Mouse (Mus musculus) regulatory T cell (primary cell): Measurements from ENCODE around the gene Cd109.

ENCODE experiments used
- in situ Hi-C: fragments of 300-600 bp; cut with MboI, MseI; formaldehyde crosslinking; loops from one replicate; pipeline ENCODE4 v1.15.1; 2025; ENCODE audit warnings: high pct_unique_total_duplicates

Cd109 gene

GRCm38 (mm10) chr9:78615401-78616021, at the start of gene Cd109:
Cd109 (plus strand) TSS chr9:78615546.
- in situ Hi-C loops = no loop called here

- in situ Hi-C loops = no loop called here
These were observed 45.4 kb upstream of the Cd109 start for GRCm38 (mm10) chr9:78569934-78570333.

- in situ Hi-C loops = no loop called here
These were observed 38.9 kb upstream of the Cd109 start for GRCm38 (mm10) chr9:78576466-78576865.

GRCm38 (mm10) chr9:78578824-78579223, 36.5 kb upstream of the Cd109 start:
- in situ Hi-C loops = no loop called here

GRCm38 (mm10) chr9:78579644-78580396, 35.5 kb upstream of the Cd109 start:
- in situ Hi-C loops = no loop called here

GRCm38 (mm10) chr9:78587218-78587883, 28.0 kb upstream of the Cd109 start:
- in situ Hi-C loops = no loop called here

GRCm38 (mm10) chr9:78587914-78588313, 27.4 kb upstream of the Cd109 start, which contains the start of gene Slc17a5:
Slc17a5 (minus strand) TSS chr9:78588041.
- in situ Hi-C loops = no loop called here

- in situ Hi-C loops = no loop called here
These were observed 26.8 kb upstream of the Cd109 start for GRCm38 (mm10) chr9:78588411-78589033.

GRCm38 (mm10) chr9:78590471-78590870, 24.9 kb upstream of the Cd109 start:
- in situ Hi-C loops = no loop called here

- in situ Hi-C loops = no loop called here
These were observed 20.1 kb upstream of the Cd109 start for GRCm38 (mm10) chr9:78595257-78595656.

GRCm38 (mm10) chr9:78595769-78596555, 19.4 kb upstream of the Cd109 start:
- in situ Hi-C loops = no loop called here

GRCm38 (mm10) chr9:78596834-78597233, 18.5 kb upstream of the Cd109 start:
- in situ Hi-C loops = no loop called here

GRCm38 (mm10) chr9:78599927-78600326, 15.4 kb upstream of the Cd109 start:
- in situ Hi-C loops = no loop called here

- in situ Hi-C loops = no loop called here
These were observed 14.2 kb upstream of the Cd109 start for GRCm38 (mm10) chr9:78601046-78601730.

- in situ Hi-C loops = no loop called here
These were observed 1.1 kb upstream of the Cd109 start for GRCm38 (mm10) chr9:78614201-78614600.

- in situ Hi-C loops = no loop called here
These were observed 3.9 kb downstream of the Cd109 start for GRCm38 (mm10) chr9:78619285-78619684.

- in situ Hi-C loops = no loop called here
These were observed 8.0 kb downstream of the Cd109 start for GRCm38 (mm10) chr9:78623301-78623747.

GRCm38 (mm10) chr9:78629991-78630390, 14.6 kb downstream of the Cd109 start:
- in situ Hi-C loops = no loop called here

GRCm38 (mm10) chr9:78631755-78632434, 16.5 kb downstream of the Cd109 start:
- in situ Hi-C loops = no loop called here

GRCm38 (mm10) chr9:78633976-78634375, 18.6 kb downstream of the Cd109 start:
- in situ Hi-C loops = no loop called here
